Mouse (Mus musculus): ENCODE measurements around the gene Ptpn7. TPM values are rescaled to one million over a fixed set of nuclear protein-coding genes. Genes with fewer than 3 reads are reported as not detected.
"Not testable (repeated sequence)": the region's sequence is repeated elsewhere in the genome, so short reads cannot be mapped to it uniquely, and the experiment has no call there.

Gene Ptpn7
- total RNA-seq, 2 experiments from 2014 or later = 0.47 to 0.52 TPM

DNA sequence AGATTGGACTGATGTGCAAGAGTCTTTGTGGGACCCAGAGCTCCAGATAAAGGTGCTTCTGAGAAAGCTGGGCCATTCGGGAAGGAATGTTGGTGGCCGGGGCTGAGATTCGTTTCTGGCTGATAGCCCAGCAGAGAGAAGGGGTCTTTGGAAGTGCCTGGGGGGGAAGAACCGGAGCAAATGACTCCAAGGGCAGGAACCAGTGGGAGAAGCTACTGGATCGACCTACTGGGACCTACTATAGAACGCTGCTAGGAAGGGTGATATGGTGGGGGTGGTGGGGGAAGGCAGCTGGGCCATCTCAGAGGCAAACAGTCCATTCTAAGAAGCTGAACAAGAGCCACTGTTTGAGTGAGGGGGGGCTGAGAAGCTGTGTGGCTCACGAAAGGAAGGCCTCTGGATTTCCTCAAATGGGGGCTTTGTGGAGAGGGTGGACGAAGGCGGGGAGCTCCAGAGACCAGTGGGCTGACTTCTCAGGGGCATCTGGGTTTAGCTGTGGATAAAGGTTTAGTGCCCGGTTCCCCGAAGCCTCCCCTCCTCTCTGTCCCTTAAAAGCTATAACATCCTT lies 27.1 kb downstream of the Ptpn7 start:
- DNase-seq = no peak

DNA sequence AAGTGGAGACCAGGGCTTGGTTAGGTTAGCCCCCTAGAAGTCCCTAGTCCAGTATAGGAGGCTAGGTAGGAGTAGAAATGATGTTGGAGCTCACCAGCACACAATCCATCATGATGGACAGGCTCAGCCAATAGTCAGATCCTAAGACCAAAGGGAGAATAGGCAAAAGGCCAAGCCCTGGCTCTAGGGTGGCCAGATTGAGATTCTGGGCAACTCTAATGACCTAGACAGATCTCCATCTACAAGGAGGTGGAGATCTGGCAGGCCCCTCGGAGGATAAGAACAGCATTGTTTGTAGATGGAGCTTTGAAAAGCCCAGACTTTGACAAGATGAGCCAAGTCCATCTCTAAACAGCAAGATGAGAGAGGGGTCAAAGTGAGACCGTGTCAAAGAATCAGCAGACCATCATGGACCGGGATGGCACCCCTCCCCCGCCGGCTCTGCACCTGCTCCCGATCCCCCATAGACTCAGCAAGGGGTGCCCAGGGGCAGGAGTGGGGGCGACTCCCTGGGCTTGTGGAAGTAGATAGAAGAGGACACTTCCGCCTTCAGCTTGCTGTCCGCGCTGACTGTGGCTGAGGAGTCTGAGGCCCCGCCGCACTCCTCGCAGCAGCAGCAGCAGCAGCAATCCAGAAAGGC lies 28.0 kb downstream of the Ptpn7 start:
- DNase-seq = no peak

DNA sequence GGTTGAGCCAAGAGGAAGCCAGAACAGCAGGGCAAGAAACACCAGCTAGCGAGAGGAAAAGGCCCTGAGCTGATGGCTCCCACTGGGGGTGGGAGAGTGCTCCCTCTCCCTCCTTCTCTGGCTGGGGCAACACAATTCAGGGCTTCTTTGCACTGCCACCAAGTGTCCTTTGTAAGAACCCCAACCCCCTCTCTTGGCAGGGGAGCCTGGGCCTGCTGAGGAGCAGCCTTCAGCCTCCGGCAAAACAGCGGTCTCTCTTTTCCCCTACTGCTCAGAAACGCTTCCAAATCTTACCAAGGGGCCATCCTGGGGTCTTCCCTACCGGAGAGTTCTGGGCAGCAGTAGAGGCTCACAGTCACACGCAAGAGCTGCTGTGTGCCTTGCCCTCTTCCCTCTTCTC lies 30.2 kb downstream of the Ptpn7 start:
- DNase-seq = no peak

DNA sequence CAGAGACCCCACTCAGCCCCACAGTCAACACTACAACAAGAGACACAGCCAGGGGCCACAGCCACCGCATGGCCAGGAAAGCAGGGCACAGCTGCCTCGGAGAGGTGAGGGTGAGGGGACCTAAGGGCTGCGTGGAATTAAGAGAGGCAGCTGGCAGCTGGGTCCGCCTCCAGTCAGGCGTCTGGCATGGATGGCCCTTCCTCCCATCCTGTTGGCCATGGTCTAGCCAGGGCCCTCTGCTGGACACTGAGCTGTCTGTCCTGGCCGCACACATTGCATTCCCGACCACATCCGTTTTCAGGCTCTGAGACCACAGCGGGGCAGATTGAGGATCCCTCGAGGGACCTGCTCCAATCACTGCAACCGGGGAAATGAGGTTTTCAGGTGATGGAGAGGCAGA lies 34.9 kb downstream of the Ptpn7 start, which contains the start of gene Gpr37l1:
Gpr37l1 (minus strand) TSS at position 247 of the 400 bp plus-strand sequence.
- no peak for DNase-seq

DNA sequence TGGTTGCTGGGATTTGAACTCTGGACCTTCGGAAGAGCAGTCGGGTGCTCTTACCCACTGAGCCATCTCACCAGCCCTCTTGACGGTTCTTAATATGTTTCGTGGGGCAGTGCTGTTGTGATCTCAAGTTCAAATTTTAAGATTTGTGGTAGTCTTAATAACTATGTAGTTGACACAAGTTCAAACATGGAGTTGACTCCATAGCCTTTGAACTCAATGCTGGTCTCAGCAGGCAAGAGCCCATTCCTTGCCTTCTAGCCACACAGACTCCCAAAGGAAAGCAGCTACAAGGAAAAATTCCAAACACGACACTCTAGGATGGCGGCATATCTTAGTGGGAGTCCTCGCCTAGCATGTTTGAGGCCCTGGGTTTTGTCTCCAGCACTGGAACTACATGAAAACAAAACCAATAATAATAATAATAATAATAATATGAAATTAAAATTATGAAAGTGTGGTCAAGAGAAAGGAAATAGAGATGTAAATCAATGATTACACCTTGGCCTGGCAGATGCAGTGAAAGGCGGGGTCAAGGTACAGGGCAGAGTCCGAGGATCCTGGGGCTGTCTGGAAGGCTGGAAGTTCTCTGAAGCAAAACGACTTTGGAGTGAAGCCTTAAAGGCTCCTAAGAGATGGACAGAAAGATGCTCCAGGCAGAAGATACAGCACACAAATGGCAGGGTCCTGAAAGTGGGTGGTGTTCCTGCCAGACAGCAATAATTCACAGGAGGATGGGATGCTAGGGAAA lies 36.1 kb downstream of the Ptpn7 start:
- no peak for DNase-seq

DNA sequence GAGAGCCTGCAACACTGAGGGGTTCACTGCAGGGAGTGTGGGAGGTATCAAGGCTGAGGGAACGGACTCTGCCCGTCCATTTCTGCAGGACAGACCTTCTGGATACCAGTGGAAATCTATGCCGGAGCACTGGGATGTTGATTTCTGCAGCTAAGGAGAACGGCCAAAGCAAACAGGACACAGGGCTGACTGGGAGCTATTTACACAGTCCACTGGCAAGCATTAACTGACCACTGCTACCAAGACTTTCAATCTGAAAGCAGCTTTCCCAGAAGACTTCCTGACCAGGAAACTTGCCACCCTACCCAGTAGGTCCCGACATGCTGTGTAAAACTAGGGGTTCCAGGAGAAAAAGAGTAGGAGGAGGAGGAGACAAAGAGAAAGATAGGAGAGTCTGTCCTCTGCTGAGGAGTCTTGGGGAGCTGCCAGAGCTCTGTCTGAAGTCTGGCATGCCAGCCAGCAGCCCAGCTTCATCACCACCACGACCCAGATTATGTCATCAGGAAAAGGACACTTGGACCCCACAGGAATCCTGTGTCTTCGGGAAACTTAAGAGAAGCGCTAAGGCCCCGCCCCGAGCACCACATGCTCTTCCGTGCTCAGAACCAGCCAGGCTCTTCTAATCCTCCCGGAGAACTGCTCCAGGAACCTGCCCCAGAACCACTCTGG lies 37.2 kb downstream of the Ptpn7 start:
- DNase-seq = no peak

DNA sequence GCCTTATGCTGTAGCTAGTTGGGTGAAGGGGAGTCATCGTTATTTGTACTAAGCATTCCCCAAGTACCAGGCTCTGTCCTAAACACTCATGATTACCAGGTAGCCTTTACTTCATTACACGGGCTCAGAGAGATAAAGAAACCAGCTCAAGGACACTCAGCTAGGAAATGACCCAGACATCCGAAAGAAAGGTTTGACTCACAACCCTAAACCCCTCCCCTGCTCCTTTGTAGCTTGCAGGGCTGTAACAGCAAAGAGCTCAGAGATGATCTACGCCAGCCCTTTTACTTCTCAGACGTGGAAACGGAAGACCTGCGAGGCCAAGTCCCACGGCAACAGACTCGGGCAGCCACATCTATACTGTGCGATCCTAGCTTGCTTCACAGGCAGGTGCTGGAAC lies 37.8 kb downstream of the Ptpn7 start:
- no peak for DNase-seq

DNA sequence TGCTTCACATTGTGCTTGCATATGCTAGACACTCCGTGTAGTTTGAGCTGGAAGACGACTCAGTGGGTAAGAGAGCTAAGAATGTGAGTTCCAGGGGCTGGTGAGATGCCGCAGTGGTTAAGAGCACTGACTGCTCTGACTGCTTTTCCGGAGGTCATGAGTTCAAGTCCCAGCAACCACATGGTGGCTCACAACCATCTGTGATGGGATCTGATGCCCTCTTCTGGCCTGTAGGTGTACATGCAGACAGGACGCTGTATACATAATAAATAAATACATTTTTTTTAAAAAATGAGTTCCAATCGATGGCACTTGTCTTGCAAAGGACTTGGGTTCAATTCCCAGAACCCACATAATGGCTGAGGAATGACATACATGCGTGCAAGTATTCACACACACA lies 38.7 kb downstream of the Ptpn7 start:
- DNase-seq = no peak

DNA sequence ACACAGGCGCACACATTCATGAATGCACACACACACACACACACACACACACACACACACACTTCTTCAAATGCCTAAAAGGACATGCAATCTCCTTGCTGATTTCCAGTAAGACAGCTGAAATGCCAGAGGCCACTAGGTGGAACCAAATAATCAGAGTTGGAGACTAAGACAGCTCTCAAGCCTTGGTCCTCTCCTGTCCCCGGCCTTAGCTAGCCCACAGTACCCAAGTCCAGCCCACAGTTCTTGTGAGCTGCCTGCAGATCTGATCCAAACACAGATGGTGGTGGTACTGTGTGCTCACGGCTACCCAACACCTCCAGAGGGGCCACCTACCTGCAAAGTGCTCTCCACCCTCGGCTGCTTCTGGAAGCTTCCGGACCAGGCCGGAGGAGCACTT lies 39.5 kb downstream of the Ptpn7 start:
- peak; percentile 77 for DNase-seq

DNA sequence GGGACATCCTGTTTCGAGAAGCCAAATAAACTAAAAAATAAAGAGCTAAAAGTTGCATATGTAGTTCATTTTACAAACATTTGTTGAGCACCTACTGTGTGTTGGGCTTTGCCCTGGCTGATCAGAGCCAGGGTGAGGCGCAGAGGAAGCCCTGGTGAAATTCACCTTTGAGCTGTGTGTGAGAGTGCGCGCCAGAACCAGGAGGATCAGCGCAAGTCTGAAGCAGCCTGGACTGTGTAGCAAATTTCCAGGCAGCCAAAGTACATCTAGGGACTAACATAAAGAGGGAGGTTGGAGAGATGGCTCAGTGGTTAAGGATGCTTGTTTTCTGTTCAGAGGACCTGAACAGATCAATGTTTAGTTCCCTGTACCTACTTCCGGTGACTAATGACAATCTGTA lies 40.8 kb downstream of the Ptpn7 start:
- DNase-seq = no peak

DNA sequence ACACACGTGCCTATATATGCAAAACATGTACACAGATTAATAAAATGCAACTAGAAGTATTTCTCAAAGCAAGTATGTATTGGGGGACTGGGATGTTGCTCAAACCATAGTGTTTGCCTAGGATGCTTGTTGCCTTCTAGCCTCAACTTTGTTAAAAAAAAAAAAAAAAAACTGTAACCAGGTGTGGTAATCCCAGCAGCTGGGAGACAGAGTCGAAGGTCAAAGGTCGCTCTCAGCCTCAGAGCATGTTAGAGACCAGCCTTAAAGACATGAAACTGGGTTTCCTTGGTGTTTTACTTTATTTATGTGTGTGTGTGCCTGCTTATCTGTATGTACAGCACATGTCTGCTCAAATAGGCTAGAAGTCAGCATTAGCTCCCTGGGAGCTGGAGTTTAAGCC lies 42.7 kb downstream of the Ptpn7 start:
- no peak for DNase-seq

DNA sequence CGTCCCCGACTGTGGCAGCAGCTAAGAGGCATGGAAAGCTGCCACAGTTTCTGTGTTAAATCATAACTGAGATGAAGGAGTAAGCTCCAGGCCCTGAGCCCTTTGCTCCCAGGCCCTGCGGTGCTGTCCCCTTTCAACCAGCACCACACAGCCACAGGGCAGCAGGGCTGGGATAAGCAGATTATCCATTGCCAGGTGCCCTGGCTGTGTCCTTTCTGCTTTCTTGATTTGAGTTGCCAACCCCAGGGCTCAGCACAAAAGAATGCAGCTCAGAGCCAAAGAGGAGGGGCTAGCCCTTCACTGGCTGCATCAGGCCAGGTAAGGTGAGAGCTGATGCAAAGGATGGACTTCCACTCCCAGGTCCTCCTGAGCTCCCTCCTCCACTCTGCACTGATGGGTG lies 45.2 kb downstream of the Ptpn7 start:
- no peak for DNase-seq

DNA sequence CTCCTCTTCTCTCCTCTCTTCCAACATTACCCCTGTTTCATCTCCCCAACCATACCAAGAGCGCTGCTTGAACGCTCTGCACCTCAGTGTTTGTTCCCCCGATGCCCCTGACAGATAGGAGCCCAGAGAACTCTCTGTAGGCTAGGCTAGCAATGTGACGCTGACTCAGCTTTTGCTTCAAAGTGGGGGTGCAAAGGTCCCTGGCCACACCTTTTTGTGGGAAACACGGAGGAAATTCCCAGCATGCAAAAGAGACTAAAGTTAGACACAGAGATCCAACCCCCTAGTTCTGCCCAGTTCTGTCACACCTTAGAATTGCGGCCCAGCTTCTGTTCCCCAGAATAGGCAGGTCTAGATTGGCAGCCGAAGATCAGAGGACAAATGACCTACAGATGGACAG lies 46.4 kb downstream of the Ptpn7 start:
- no peak for DNase-seq

DNA sequence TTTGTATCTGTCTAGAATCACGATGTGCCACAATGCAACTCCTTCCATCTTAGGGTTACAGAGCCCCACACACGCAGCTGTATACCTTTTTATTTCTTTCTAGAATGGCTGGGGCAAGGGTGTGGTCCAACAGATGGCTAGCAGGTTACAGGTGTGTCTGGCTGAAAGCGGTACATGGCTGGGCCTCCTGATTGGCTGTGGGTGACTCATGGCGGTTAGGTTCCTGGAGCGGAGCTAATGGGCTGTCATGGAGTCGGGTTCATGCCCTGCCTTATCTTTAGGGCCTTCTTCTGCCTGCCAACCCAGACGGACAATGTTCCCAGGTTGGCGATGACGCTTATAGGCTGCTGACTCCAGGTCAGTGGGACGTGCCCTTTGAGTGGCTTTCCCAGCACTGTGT lies 48.3 kb downstream of the Ptpn7 start:
- DNase-seq = no peak

DNA sequence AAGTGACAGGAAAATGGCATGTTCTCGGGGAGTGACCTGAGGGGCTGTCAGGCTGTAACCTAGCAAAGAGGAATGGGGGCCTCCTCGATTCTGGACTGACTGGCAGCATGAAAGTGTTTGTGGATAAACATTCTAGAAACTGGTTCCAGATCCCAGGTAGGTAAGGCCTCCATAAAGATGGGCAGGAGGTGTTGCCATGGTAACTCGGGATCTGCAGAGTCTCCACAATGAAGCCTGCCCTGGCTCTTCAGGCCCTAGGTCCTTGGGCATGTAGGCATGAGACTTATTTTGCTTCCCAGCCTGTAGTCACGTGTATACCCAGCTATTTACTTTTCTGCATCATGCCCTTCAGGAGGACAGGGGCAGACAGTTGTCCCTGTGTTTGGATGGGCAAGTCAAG lies 48.8 kb downstream of the Ptpn7 start:
- DNase-seq = no peak

DNA sequence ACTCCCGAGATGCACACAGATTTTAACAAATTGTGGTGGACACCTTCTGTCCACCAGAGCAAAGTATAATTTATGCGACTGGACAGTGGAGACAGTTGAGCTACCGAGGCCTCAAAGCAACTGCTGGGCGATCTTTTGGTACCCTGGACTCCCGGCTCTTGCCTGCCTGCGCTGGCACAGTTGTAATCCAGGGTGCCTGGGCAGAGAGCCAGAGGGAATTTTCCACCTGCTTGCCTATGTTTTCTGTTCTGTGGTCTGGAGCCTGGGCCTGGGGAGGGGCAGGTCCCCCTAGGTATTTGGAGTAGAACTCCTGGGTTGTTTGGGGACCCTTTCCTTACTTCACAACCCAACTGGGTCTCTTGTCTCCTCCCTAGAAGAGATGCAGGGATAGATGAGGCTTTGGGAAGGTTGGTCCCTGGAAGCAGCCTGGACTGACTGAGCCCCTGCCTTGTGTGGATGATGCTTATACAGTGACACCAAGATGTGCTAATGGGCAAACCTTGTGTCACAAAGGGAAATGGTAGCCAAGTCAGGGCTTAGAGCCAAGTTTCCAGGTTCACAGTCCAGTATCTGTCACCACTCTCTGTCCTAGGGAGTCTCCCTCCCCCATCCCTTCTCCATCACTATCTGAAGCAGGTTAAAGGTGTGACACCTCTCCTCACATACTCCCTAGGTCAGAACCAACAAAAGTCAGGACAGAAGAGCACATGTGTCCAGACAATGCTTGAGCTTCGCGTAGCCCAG lies 49.6 kb downstream of the Ptpn7 start:
- no peak for DNase-seq

DNA sequence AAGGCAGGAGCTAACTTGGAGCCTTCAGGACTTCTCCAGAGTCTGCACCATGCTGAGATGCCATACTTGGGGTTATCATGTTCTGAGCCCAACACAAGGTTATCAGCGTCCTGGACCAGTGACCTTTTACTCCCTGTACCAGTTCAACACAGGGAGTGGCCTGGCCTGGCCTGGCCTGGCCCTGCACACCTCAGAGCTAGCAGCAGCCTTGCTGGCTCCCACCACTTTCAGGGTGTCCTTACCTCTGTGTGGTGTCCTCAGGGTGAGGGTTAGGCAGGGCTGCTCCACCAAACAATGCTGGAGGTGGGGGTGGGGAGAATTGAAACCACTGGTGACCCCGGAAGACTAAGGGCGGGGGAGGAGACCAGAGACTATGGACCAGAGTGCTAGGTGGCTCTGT lies 50.5 kb downstream of the Ptpn7 start:
- no peak for DNase-seq

DNA sequence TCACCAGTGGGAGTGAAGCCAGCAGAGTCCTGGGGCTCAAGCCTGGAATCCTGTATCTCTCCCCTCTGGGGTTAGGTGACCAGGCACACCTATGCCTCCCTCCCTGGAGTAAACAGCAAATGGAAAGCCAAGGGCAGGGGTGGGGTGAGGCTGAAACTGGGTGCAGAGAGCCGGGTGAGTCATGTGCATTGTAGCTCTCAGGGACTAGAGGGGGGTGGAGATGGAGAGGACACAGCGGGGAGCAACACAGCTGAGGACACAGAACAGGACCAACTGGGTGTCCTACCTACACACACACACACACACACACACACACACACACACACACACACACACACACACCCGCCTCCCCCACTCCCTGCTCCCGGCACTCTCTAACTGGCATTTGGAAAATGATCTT lies 50.9 kb downstream of the Ptpn7 start:
- DNase-seq = no peak

DNA sequence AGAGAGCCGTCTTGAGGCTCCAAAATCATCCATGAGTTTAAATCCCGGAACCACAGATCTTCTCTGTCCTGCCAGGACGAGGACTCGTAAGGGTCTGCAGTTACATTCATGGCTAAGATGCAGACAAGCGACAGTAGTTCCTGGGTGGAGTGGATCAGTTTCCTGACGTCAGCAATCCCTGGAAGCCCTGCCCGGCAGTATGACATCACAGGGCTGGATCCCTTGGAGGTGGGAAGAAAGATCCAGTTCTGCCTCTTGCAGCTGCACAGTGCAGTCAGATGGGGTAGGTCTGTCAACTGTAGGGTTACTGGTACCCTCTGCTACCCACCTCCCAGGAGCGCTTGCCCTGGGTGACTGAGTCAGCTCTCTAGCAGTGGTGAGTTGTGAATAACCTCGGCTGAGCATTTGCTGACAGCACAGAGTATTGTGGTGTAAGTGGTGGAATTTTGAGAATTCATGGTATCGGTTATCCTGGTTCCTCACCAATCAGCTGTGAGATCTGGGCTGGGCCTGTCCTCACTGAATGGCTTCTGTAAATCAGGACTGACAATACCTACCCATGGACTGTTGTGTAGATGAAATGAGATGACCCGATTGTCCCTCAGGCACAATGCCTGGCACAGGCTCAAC lies 51.6 kb downstream of the Ptpn7 start:
- DNase-seq = no peak

DNA sequence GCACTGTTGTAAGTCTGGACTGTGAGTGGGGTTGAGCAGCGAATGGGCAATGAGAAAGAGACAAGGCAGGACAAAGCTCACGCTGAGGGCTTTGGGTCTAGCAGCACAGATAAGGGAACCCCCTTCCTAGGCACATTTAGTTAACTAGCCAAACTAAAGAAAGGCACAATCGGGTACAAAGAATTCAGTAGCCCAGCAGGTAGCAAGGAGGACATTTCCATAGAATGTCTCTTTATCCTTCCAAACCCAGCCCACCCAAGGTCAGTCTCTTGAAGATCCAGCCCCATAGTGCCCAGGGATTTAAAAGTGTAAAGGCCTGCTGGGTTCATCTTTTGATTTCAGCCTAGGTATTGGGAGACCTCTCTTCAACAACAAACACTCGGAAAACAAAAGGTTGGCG lies 53.4 kb downstream of the Ptpn7 start:
- no peak for DNase-seq

DNA sequence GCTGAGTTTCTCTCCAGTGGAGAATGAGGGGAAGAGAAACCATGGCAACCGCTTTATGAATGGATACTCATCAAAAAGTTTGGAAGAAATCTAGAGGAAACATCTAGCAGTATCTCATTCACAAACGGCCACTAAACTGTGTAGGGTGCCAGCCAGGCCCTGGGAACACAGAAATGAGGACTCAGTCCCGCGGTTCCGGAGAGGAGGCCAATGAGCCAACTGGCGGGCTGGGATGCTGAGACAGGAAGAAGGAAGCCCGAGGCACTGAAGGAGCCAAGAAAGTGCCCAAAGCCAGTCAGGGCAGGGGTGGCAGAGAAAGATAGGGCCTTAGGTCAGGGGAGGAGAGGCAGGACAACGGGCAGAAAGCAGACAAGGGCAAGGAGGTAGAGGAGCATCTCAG lies 53.9 kb downstream of the Ptpn7 start:
- DNase-seq = no peak

DNA sequence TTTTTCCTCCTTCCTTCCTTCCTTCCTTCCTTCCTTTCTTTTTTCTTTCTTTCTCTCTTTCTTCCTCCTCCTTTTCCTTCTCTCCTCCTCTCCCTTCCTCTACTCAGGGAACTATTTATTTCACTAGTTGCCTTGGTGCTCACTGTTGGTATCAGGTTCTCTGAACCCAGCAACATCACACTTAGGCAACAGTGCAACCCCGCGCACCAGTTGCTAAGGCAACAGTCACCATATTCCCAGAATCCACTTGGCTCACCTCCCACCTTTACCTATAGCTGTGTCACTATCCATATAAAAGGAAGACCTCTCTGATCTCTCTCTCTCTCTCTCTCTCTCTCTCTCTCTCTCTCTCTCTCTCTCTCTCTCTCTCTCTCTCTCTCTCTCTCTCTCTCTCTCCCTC lies 54.5 kb downstream of the Ptpn7 start:
- not testable (repeated sequence) for DNase-seq

Data from heart, postnatal 4 days (tissue).